Comparison of ENCODE assay signal across 10 mouse cellular contexts in genomic region chr14:46941077-46941476, GRCm38 (mm10). TPM values are rescaled to one million over a fixed set of nuclear protein-coding genes. Genes with fewer than 3 reads are reported as not detected.
DNase-seq lines count a peak whose midpoint lies in the region; ATAC-seq and TF ChIP-seq lines count a peak whose summit lies in the region.
"Had no signal": no experiment of that assay in that cellular context is flagged by ENCODE, and none has a peak within 500 bp of the region (broad histone marks: within the 10 kb centered on the region; RNA-seq: fewer than 3 reads in every experiment).

No protein-coding gene starts in this region.

- no peak for DNase-seq in heart, postnatal 25 days (ENCODE audit: low spot score)
- peak; percentile 59 for DNase-seq in embryonic facial prominence, embryonic 11.5 days (ENCODE audit: low spot score)
- no peak for DNase-seq in heart, postnatal 0 days (ENCODE audit: low spot score)
- DNase-seq in midbrain, embryonic 10.5 days (ENCODE audit: low spot score) = peak; percentile 26
- DNase-seq in frontal cortex, postnatal 36 days (ENCODE audit: low spot score in 2 of 2) = no peak
- no peak for DNase-seq in retina, postnatal 1 day
- no peak for DNase-seq in left cerebral cortex, postnatal 14 days (ENCODE audit: low spot score in 2 of 2)

- TF ChIP-seq CTCF in heart, postnatal 0 days (IDR thresholded peaks at IDR 0.05; ENCODE audit: low read depth) = no peak

- no peaks in the 10 kb centered on the region for H3K27me3 ChIP-seq in heart, embryonic 15.5 days
- H3K27me3 ChIP-seq in embryonic facial prominence, embryonic 11.5 days (ENCODE audit: control insufficient read depth, insufficient read depth, low read length) = no peaks in the 10 kb centered on the region
- H3K27me3 ChIP-seq in heart, postnatal 0 days (ENCODE audit: control insufficient read depth, insufficient read depth, low read length) = no peaks in the 10 kb centered on the region
- H3K27me3 ChIP-seq in midbrain, embryonic 10.5 days (ENCODE audit: low read depth, poor library complexity, severe bottlenecking) = no peaks in the 10 kb centered on the region

- no peak for TF ChIP-seq EP300 in heart, postnatal 0 days (IDR thresholded peaks at IDR 0.05; ENCODE audit: low read depth)

- peak overlapping the region; percentile 89 for H3K27ac ChIP-seq in heart, embryonic 15.5 days
- peak overlapping the region; percentile 56; the same call in 1 of the 2 replicates for H3K27ac ChIP-seq in embryonic facial prominence, embryonic 11.5 days (replicated peaks; ENCODE audit: low read depth, low read length)
- peak overlapping the region; percentile 86 for H3K27ac ChIP-seq in heart, postnatal 0 days (ENCODE audit: low read depth)
- H3K27ac ChIP-seq in midbrain, embryonic 10.5 days (replicated peaks) = peak overlapping the region; percentile 79

- H3K4me3 ChIP-seq in heart, embryonic 15.5 days = no peak overlapping the region
- H3K4me3 ChIP-seq in embryonic facial prominence, embryonic 11.5 days (ENCODE audit: low read depth, low read length) = no peak overlapping the region
- no peak overlapping the region for H3K4me3 ChIP-seq in heart, postnatal 0 days (ENCODE audit: low read depth, low read length)
- no peak overlapping the region for H3K4me3 ChIP-seq in midbrain, embryonic 10.5 days
- H3K4me3 ChIP-seq: megakaryocyte, embryonic 14.5 days had no signal

- intact Hi-C loops in heart, postnatal 25 days (cut with DNase I) = no loop called here
- intact Hi-C loops in left cerebral cortex, postnatal 14 days (cut with DNase I) = no loop called here

- ATAC-seq in heart, embryonic 15.5 days (replicated peaks; ENCODE audit: insufficient number of reproducible peaks, insufficient read depth, low FRiP score, low read depth) = no peak
- peak; percentile 31; the same call in 1 of the 2 replicates for ATAC-seq in embryonic facial prominence, embryonic 11.5 days (replicated peaks; ENCODE audit: insufficient number of reproducible peaks, low FRiP score, low TSS enrichment, low read depth)
- ATAC-seq in heart, postnatal 0 days (ENCODE audit: insufficient read depth, low read depth) = peak; percentile 30

- 24% methylated on average over 6 of the region's 6 CpGs for WGBS in heart, embryonic 15.5 days
- WGBS in embryonic facial prominence, embryonic 11.5 days = 34% methylated on average over 6 of the region's 6 CpGs
- 26% methylated on average over 6 of the region's 6 CpGs for WGBS in heart, postnatal 0 days
- WGBS in midbrain, embryonic 10.5 days = 60% methylated on average over 6 of the region's 6 CpGs

- peaks cover 52% of the 10 kb centered on the region for H3K4me1 ChIP-seq in heart, embryonic 15.5 days (replicated peaks)
- H3K4me1 ChIP-seq in embryonic facial prominence, embryonic 11.5 days (ENCODE audit: control insufficient read depth, insufficient read depth, low read length) = peaks cover 2% of the 10 kb centered on the region; the same call in 1 of the 2 replicates
- peaks cover 33% of the 10 kb centered on the region for H3K4me1 ChIP-seq in heart, postnatal 0 days (ENCODE audit: control insufficient read depth, insufficient read depth)
- H3K4me1 ChIP-seq in midbrain, embryonic 10.5 days = peaks cover 20% of the 10 kb centered on the region

- H3K9ac ChIP-seq in heart, embryonic 15.5 days = no peak overlapping the region
- no peak overlapping the region; the same call in 1 of the 2 replicates for H3K9ac ChIP-seq in embryonic facial prominence, embryonic 11.5 days (replicated peaks; ENCODE audit: low read length)
- H3K9ac ChIP-seq in heart, postnatal 0 days (replicated peaks; ENCODE audit: low read depth, low read length) = no peak overlapping the region

- no peaks in the 10 kb centered on the region for H3K36me3 ChIP-seq in heart, embryonic 15.5 days
- no peaks in the 10 kb centered on the region for H3K36me3 ChIP-seq in embryonic facial prominence, embryonic 11.5 days (replicated peaks; ENCODE audit: control insufficient read depth, insufficient read depth, low read depth, low read length)
- no peaks in the 10 kb centered on the region for H3K36me3 ChIP-seq in heart, postnatal 0 days (replicated peaks; ENCODE audit: control insufficient read depth, insufficient read depth, low read length)
- H3K36me3 ChIP-seq in midbrain, embryonic 10.5 days = no peaks in the 10 kb centered on the region

- no peaks in the 10 kb centered on the region for H3K9me3 ChIP-seq in heart, embryonic 15.5 days (replicated peaks)
- no peaks in the 10 kb centered on the region for H3K9me3 ChIP-seq in embryonic facial prominence, embryonic 11.5 days (replicated peaks; ENCODE audit: control insufficient read depth, low read length)
- no peaks in the 10 kb centered on the region for H3K9me3 ChIP-seq in heart, postnatal 0 days (replicated peaks; ENCODE audit: control insufficient read depth, low read length)
- no peaks in the 10 kb centered on the region for H3K9me3 ChIP-seq in midbrain, embryonic 10.5 days (replicated peaks)
- H3K9me3 ChIP-seq: megakaryocyte, embryonic 14.5 days had no signal

- H3K4me2 ChIP-seq in heart, embryonic 15.5 days = peak overlapping the region; percentile 41
- no peak overlapping the region for H3K4me2 ChIP-seq in embryonic facial prominence, embryonic 11.5 days (ENCODE audit: low read depth, low read length)
- peak overlapping the region; percentile 42; the same call in 1 of the 2 replicates for H3K4me2 ChIP-seq in heart, postnatal 0 days (ENCODE audit: low read depth, low read length)

RNA-seq across cellular contexts. Expression of gene Samd4, which starts 58.4 kb away (rescaled TPM):
- polyA plus RNA-seq in heart, embryonic 15.5 days (2015; fragmentation: Nextera tagmentation; extraction: Ambion mirVana) = 15.3 and 17.6 TPM in 2 replicates
- total RNA-seq in heart, postnatal 25 days (2021) = 10 to 100 TPM; 57.1 to 57.9 TPM
- 3.5 and 3.6 TPM in 2 replicates for polyA plus RNA-seq in embryonic facial prominence, embryonic 11.5 days (2014; fragmentation: Nextera tagmentation; extraction: Ambion mirVana)
- 50.4 and 53.8 TPM in 2 replicates for total RNA-seq in heart, postnatal 0 days (2014; rRNA removed; ENCODE audit: low replicate concordance)
- 12.5 and 12.7 TPM in 2 replicates for polyA plus RNA-seq in heart, postnatal 0 days (2015; fragmentation: Nextera tagmentation; extraction: Ambion mirVana)
- 3.3 and 3.8 TPM in 2 replicates for polyA plus RNA-seq in midbrain, embryonic 10.5 days (2016; fragmentation: Nextera tagmentation; extraction: Ambion mirVana)
- total RNA-seq in left cerebral cortex, postnatal 14 days (2021) = 10 to 100 TPM; 23.1 to 25.9 TPM
- total RNA-seq: granulocyte monocyte progenitor cell, adult 5-6 weeks had no signal

Comparison
In these comparisons a context has a peak if more than half of its experiments do, and no peak if none do; other contexts are left out.
1. DNase-seq: peak in embryonic facial prominence, embryonic 11.5 days (single experiment) and midbrain, embryonic 10.5 days (single experiment); none in heart, postnatal 25 days (single experiment), heart, postnatal 0 days (single experiment), frontal cortex, postnatal 36 days (0 of 2), retina, postnatal 1 day (single experiment) and left cerebral cortex, postnatal 14 days (0 of 2).
2. Peak in every context shown above with its lines, with median percentiles within 50 percentile points of each other: H3K27ac ChIP-seq.